Mouse (Mus musculus) brain, adult 10 weeks (tissue): Measurements from ENCODE around the gene Fn3k. TPM values are rescaled to one million over a fixed set of nuclear protein-coding genes. Genes with fewer than 3 reads are reported as not detected.

ENCODE experiments used
- polyA plus RNA-seq: library from polyadenylated mRNA; stranded (reverse); fragments of 350-450 nt; fragmentation: Illumina TruSeq; extraction: RNeasy Lipid Tissue Mini Kit (QIAGEN cat#74804); gene quantifications from one replicate; pipeline ENCODE4 v1.2.3, GENCODE M21; 2015; ENCODE audit warnings: low read depth, low replicate concordance

The Fn3k gene
- polyA plus RNA-seq: 84.2 TPM

DNA sequence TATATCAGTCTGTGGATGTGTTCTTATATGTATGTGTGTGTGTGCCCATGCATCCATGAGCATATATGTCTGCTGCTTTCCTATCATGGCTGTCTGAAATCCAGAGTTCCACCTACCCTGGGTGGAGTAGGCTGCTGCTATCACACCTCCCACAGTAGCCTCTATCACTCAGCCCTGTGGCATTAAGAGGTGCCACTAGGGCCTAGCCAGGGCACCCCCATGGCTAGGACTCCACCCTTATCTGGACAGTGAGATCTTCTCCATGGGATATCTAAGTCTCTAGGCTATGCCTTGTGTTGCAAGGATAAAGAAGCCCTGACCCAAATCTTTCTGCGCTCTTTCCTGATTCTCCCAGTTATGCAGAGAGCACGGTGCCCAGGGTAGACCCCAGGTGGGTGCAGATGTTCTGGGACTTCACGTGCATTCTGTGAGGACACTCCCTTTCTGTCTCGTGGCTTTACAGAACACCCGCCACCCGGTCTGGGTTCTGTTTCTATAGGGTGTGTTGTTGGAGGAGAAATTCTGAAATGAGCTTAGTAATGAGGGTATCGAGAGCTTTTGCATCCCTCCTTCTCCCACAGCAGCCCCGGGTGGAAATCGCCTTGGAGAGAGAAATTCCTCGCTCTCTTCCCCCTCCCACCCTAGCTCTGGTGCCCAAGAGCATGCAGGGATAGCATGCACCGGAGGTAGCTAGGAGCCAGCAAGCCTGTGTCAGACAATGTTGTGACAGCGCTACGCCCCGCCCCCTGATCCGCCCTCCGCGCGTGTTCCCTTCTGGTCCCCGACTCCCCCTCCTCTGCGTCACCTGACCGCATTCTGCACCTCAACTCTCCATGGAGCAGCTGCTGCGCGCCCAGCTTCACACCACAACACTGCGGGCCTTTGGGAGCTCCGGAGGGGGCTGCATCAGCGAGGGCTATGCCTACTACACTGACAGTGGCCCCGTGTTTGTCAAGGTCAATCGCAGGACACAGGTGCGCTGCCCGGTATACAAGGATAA, at the start of gene Fn3k:
TSS of gene Fn3k (plus strand) at position 758 of the 1,000 bp plus-strand sequence.

DNA sequence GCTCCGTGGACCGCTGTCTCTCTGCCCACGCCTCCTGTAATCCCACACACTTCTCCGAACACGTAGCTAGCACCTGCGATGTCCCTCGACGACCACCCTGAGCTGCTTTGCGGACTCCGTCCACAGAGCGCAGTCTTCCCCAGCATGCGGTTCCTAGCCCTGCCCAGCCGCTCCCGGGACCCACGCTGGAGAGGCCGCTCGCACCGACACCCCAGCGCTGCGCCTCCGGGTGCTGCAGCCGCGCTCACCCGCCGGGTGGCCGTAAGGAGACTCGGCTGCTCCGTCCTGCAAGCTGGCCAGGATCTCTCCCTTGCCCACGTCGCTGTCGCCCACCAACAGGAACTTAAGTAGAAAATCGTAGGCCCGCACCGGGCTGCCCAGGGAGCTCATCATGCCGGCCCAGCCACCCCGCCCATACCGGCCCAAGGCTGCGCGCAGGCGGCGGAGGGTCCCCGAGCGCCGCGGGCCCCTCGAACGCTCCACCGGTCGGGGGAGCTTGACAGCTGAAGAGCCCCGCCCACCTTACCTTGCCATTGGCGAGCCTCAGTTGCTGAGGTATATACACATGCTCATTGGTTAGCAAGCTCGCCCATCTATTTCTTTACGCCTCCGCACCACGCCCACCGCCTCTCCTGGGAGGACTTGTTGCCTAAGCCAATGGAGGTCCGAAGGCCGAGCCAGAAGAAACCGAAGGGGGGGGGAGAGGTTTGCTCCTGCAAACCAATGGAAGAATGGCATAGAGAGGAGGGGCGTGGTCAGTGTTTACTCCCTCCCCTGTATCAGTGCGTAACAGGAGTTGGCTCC, 46.8 kb upstream of the Fn3k start, which contains the start of gene Rab40b:
TSS of gene Rab40b (minus strand) at position 502 of the 804 bp plus-strand sequence.

DNA sequence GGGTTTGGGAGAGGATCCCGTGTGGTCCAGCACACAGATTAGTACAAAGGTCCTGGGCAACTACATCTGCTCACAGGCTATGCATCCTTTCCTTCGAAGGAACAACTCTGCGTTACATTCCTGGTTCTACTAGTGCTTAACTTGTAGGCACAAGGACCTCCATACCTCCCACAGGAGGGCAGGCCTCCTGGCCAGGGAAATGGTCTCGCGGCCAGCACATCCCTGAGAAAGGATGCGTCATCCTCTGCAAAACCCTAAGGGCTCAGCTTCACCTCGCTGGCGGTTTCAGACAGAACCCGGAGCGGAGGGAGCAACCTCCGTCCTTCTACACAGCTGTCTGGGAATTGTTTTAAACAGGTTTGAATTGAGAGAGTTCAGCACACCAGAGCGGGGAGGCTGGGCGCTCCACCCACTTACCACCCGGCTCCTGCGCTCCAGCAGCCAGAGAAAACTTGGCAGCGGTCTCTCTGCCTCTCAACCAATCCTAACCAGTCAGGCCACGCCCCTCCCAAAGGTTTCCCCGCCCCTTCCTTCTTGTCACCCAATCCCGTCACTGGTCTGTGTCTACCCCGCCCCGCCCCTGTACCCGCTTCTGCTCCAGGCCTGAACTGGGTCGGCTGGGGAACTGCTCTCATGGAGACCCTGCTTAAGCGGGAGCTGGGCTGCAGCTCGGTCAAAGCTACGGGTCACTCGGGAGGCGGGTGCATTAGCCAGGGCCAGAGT, 13.7 kb upstream of the Fn3k start, which contains the start of gene Fn3krp:
TSS of gene Fn3krp (plus strand) at position 572 of the 723 bp plus-strand sequence.

DNA sequence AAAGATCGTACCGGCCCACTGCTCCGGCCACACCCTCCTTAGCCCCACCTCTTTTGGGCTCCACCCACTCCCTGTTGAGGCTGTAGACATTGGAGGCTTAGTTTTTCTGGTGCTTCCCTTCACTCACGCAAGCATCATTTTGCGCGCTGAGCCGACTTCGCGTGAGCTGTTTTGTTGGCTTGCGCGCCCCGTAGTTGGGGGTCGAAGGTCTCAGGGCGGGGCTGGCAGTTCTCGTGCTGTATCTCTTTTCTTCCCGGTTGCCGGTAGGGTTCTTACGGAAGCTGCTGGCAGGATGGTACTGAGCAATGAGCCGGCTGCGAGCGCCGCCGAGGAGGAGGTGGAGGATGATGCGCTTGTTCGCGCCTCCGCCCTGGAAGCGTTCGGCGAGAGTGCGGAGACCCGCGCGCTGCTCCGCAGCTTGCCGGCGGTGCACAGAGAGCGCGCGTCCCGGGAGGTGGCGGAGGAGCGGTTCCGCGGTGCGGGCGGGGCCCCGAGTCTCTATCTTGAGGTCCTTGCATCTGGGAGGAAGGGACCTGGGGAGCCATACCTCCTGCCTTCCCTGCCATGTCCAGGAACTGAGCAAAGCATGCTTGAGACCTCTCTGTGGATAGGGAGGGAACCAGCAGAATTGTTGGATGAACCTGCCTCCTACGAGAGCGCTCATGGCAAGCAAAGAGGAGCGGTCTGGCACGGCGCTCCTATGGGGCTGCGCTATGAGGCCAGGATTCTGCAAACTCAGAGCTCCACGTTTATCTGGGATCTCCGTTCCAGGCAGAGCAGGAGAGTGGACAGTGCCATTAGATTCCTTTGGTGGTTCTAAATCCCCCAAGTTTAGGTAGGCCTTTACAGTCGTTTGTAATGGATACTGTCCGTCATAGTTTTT, 17.3 kb downstream of the Fn3k start, which contains the start of gene Tbcd:
TSS of gene Tbcd (plus strand) at position 197 of the 883 bp plus-strand sequence.

Other genes with a start within 250 kb of the Fn3k start
- gene Hexdc, start 230.5 kb upstream of the Fn3k start, polyA plus RNA-seq: 30.5 TPM
- gene Ogfod3, start 230.2 kb upstream of the Fn3k start, polyA plus RNA-seq: 11.8 TPM
- 33.3 TPM for gene Cybc1, start 205.6 kb upstream of the Fn3k start, polyA plus RNA-seq
- gene Narf, start 197.7 kb upstream of the Fn3k start, polyA plus RNA-seq: 30.0 TPM
- gene Foxk2, start 174.9 kb upstream of the Fn3k start, polyA plus RNA-seq: 55.5 TPM
- gene Wdr45b, start 80.5 kb upstream of the Fn3k start, polyA plus RNA-seq: 79.4 TPM
- 32.4 TPM for gene Rab40b, start 46.7 kb upstream of the Fn3k start, polyA plus RNA-seq
- 28.8 TPM for gene Fn3krp, start 13.5 kb upstream of the Fn3k start, polyA plus RNA-seq
- gene Tbcd, start 17.0 kb downstream of the Fn3k start, polyA plus RNA-seq: 35.0 TPM
- 0.13 TPM for gene Zfp750, start 84.4 kb downstream of the Fn3k start, polyA plus RNA-seq
- gene B3gntl1, start 238.2 kb downstream of the Fn3k start, polyA plus RNA-seq: 3.9 TPM